Mouse (Mus musculus) liver, embryonic 15.5 days (tissue): ENCODE measurements around the gene Ccdc117. TPM values are rescaled to one million over a fixed set of nuclear protein-coding genes. Genes with fewer than 3 reads are reported as not detected.

Source experiments
- ATAC-seq: fragments of 200-750 bp; cut with Nextera tagmentation; 2 replicates; pipeline ENCODE4 v1.8.0; 2017; ENCODE audit warnings: moderate number of reproducible peaks, mild to moderate bottlenecking, moderate library complexity; ENCODE audit not compliant: insufficient read depth
- H3K27ac ChIP-seq: fragments of 300-500 bp; sonication (generic); replicated peaks from 2 replicates; pipeline ENCODE4 v1.5.1; 2015; ENCODE audit warnings: mild to moderate bottlenecking, inconsistent platforms
- H3K27me3 ChIP-seq: fragments of 300-500 bp; sonication (generic); 2 replicates; pipeline ENCODE4 v1.6.1; 2015; ENCODE audit warnings: mild to moderate bottlenecking, inconsistent platforms
- H3K36me3 ChIP-seq: fragments of 300-500 bp; sonication (generic); replicated peaks from 2 replicates; pipeline ENCODE4 v1.6.1; 2015; ENCODE audit warnings: moderate library complexity, mild to moderate bottlenecking, inconsistent platforms
- H3K4me1 ChIP-seq: fragments of 300-500 bp; sonication (generic); replicated peaks from 2 replicates; pipeline ENCODE4 v1.6.1; 2015; ENCODE audit warnings: inconsistent platforms
- H3K4me2 ChIP-seq: fragments of 300-500 bp; sonication (generic); 2 replicates; pipeline ENCODE4 v1.6.1; 2015; ENCODE audit warnings: moderate library complexity, mild to moderate bottlenecking, inconsistent platforms
- H3K4me3 ChIP-seq: fragments of 300-500 bp; sonication (generic); replicated peaks from 2 replicates; pipeline ENCODE4 v1.5.1; 2015; ENCODE audit warnings: mild to moderate bottlenecking, inconsistent platforms
- H3K9ac ChIP-seq: fragments of 300-500 bp; sonication (generic); 2 replicates; pipeline ENCODE4 v1.6.1; 2015; ENCODE audit warnings: moderate library complexity, mild to moderate bottlenecking, inconsistent platforms
- H3K9me3 ChIP-seq: fragments of 300-500 bp; sonication (generic); replicated peaks from 2 replicates; pipeline ENCODE4 v1.6.1; 2016; ENCODE audit warnings: inconsistent platforms
- WGBS: fragments of 180-500 bp; shearing (Covaris S2); methylation state at CpG from one replicate; pipeline ENCODE4 v1.1.7; 2015; ENCODE audit warnings: mixed read lengths; ENCODE audit not compliant: insufficient replicate concordance; 5-methylcytosine and 5-hydroxymethylcytosine counted together
- polyA plus RNA-seq: library from polyadenylated mRNA; unstranded; fragments of >200 nt; fragmentation: Nextera tagmentation; extraction: Ambion mirVana; gene quantifications from 2 replicates; pipeline ENCODE4 v1.2.1, GENCODE M21; 2015

The Ccdc117 gene
- polyA plus RNA-seq, 1 experiment from 2014 or later: 8.1 TPM

DNA sequence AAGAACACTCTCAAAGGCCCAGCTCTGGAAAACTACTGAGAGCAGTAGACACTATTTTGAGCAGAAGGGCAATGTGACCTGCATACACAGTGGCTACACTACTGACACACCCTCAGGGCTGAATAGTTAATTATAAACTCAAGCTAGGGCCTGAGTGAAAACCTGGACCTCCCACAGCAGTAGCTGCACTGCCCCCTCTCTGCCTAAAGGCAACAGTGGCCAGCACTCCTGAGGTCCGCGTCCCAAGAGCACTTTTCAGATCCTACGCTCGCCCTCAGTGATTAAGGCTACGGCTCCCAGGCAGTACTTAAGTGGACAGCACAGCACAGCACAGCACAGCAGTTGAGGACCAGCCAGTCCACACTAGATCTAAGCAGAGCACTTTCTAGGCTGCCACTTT is 8.9 kb downstream of the Ccdc117 start:
- H3K4me1 ChIP-seq: peaks cover 11% of the 10 kb centered on the region
- no peak overlapping the region for H3K4me3 ChIP-seq
- H3K9me3 ChIP-seq: no peaks in the 10 kb centered on the region
- WGBS: 85% methylated on average over 5 of the region's 5 CpGs
- peaks cover 81% of the 10 kb centered on the region for H3K36me3 ChIP-seq
- no peak overlapping the region for H3K9ac ChIP-seq
- no peak overlapping the region for H3K4me2 ChIP-seq
- H3K27ac ChIP-seq: no peak overlapping the region
- ATAC-seq: peak; percentile 37; the same call in 1 of the 2 replicates
- H3K27me3 ChIP-seq: no peaks in the 10 kb centered on the region

DNA sequence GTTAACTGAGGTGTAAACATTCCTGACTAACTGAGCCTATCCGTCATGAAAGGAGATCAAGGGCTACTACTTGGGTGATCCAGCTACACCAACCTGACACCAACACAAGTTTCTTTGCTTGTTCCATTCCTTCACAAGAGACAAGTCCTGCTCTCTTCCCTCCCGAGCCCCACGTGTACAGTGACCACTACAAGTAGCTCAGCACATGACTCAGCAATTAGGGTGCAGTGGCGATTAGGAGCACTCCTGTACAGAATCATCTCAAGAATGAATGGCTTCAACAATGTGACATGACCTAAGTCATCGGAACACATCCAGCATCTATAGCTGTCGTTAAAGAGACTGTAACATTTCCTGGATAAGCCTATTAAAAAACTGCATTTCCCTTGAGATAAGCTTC is 11.3 kb downstream of the Ccdc117 start:
- Histone ChIP-seq H3K9me3 (no peaks in the 10 kb centered on the region), H3K4me3 (no peak overlapping the region), H3K9ac (no peak overlapping the region), H3K36me3 (peaks cover 94% of the 10 kb centered on the region), H3K27ac (no peak overlapping the region), H3K27me3 (no peaks in the 10 kb centered on the region), H3K4me2 (no peak overlapping the region), H3K4me1 (peaks cover 9% of the 10 kb centered on the region; the same call in 1 of the 2 replicates)
- ATAC-seq: no peak
- 54% methylated on average over 6 of the region's 6 CpGs for WGBS

DNA sequence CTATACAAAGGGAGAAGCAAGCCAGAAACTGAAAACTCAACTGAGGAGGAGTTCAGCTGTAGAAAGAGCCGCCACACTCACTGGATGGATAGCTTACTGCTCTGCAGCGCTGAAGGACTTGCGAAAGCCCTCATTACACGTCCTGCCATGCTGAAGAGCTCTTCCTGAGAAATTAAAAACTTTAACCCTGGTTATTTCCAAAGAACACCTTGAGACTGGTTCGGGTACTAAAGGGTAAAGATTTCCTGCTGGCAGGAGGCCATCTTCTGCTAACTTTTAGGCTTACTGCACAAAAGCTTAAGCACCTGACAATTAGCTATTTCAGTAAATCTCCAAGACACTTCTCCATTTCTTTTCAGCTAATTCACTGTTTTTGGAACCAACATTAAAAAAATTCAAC is 11.8 kb downstream of the Ccdc117 start:
- no peak for ATAC-seq
- H3K27me3 ChIP-seq: no peaks in the 10 kb centered on the region
- WGBS: 76% methylated on average over 5 of the region's 5 CpGs
- no peak overlapping the region for H3K9ac ChIP-seq
- H3K9me3 ChIP-seq: no peaks in the 10 kb centered on the region
- peaks cover 98% of the 10 kb centered on the region for H3K36me3 ChIP-seq
- H3K4me1 ChIP-seq: peaks cover 9% of the 10 kb centered on the region; the same call in 1 of the 2 replicates
- H3K27ac ChIP-seq: no peak overlapping the region
- no peak overlapping the region for H3K4me2 ChIP-seq
- H3K4me3 ChIP-seq: no peak overlapping the region

GRCm38 (mm10) chr11:5528841-5529240 is 13.1 kb downstream of the Ccdc117 start:
- no peak overlapping the region for H3K27ac ChIP-seq
- H3K4me1 ChIP-seq: peaks cover 19% of the 10 kb centered on the region
- ATAC-seq: no peak
- no peak overlapping the region for H3K4me2 ChIP-seq
- H3K9ac ChIP-seq: no peak overlapping the region
- no peaks in the 10 kb centered on the region for H3K27me3 ChIP-seq
- H3K9me3 ChIP-seq: no peaks in the 10 kb centered on the region
- 72% methylated on average over 5 of the region's 5 CpGs for WGBS
- H3K4me3 ChIP-seq: no peak overlapping the region
- H3K36me3 ChIP-seq: peaks cover 98% of the 10 kb centered on the region

- Histone ChIP-seq H3K4me1 (peaks cover 28% of the 10 kb centered on the region), H3K9ac (no peak overlapping the region), H3K27ac (no peak overlapping the region), H3K4me3 (no peak overlapping the region), H3K4me2 (no peak overlapping the region), H3K36me3 (peaks cover 98% of the 10 kb centered on the region), H3K27me3 (no peaks in the 10 kb centered on the region), H3K9me3 (no peaks in the 10 kb centered on the region)
- ATAC-seq: no peak
- 70% methylated on average over 5 of the region's 5 CpGs for WGBS
Observed at GRCm38 (mm10) chr11:5527865-5528523, 14.0 kb downstream of the Ccdc117 start.

- no peak overlapping the region for H3K27ac ChIP-seq
- H3K9me3 ChIP-seq: no peaks in the 10 kb centered on the region
- peaks cover 40% of the 10 kb centered on the region for H3K4me1 ChIP-seq
- H3K36me3 ChIP-seq: peaks cover 95% of the 10 kb centered on the region
- 74% methylated on average over 7 of the region's 7 CpGs for WGBS
- ATAC-seq: no peak
- H3K4me2 ChIP-seq: no peak overlapping the region
- no peak overlapping the region for H3K4me3 ChIP-seq
- H3K27me3 ChIP-seq: no peaks in the 10 kb centered on the region
- no peak overlapping the region for H3K9ac ChIP-seq
Observed at GRCm38 (mm10) chr11:5526573-5527439, 15.2 kb downstream of the Ccdc117 start.

GRCm38 (mm10) chr11:5525418-5525817 is 16.6 kb downstream of the Ccdc117 start:
- no peak overlapping the region for H3K9ac ChIP-seq
- no peak overlapping the region for H3K4me3 ChIP-seq
- H3K4me1 ChIP-seq: peaks cover 36% of the 10 kb centered on the region
- ATAC-seq: no peak
- H3K27me3 ChIP-seq: no peaks in the 10 kb centered on the region
- H3K36me3 ChIP-seq: peaks cover 81% of the 10 kb centered on the region
- H3K9me3 ChIP-seq: no peaks in the 10 kb centered on the region
- no peak overlapping the region for H3K27ac ChIP-seq
- H3K4me2 ChIP-seq: no peak overlapping the region
- 74% methylated on average over 4 of the region's 4 CpGs for WGBS

GRCm38 (mm10) chr11:5522798-5523415 is 19.1 kb downstream of the Ccdc117 start:
- Histone ChIP-seq H3K9me3 (no peaks in the 10 kb centered on the region), H3K36me3 (peaks cover 58% of the 10 kb centered on the region), H3K4me3 (peak overlapping the region; percentile 84), H3K4me2 (peak overlapping the region; percentile 87), H3K27ac (0 out of 2 replicates have a peak overlapping the region, but pooled peaks have one; percentile 91), H3K4me1 (peaks cover 44% of the 10 kb centered on the region), H3K27me3 (no peaks in the 10 kb centered on the region), H3K9ac (0 out of 2 replicates have a peak overlapping the region, but pooled peaks have one; percentile 94)
- ATAC-seq: no peak
- 81% methylated on average over 11 of the region's 11 CpGs for WGBS

DNA sequence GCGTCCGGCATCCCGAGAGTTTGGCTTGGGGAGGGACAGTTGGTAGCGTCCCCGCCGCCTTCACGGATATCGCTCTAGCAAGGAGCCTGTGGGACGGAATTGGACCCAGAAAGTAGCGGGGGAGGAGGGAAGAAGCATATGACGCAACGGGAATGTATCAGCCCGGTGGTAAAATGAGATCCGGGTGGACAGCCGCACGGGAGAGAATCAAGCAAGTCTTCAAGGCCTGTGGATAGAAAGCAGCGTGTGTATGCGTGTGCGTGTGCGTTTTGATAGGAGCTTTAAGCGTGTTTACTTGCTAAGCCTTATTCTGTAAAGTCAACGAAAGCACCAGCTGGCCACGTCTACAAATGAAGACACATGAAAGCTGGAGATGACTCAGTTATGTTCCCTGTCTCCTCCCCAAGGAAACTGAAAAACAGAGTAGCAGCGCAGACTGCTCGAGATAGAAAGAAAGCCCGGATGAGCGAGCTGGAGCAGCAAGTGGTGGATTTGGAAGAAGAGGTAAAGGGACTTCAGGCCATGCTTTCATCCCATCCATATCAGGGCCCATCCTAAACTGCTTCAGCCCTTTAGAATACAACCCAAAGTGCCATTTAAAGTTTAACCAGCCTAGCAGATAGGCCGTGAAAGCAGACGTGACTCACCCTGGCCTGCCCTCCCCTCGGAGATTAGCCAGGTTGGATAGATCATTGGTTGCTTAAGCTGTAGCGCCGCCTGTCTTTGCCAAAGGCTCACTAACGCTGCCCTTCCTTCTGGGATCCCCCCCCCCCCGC is 20.3 kb downstream of the Ccdc117 start:
- no peaks in the 10 kb centered on the region for H3K9me3 ChIP-seq
- 0 out of 2 replicates have a peak, but pooled peaks cover 3% of the 10 kb centered on the region for H3K27me3 ChIP-seq
- peak; percentile 53 for ATAC-seq
- peak overlapping the region; percentile 91 for H3K27ac ChIP-seq
- peaks cover 44% of the 10 kb centered on the region for H3K4me1 ChIP-seq
- H3K9ac ChIP-seq: peak overlapping the region; percentile 94
- WGBS: under 1% methylated on average over 34 of the region's 34 CpGs
- H3K36me3 ChIP-seq: peaks cover 46% of the 10 kb centered on the region
- H3K4me3 ChIP-seq: peak overlapping the region; percentile 84
- peak overlapping the region; percentile 87 for H3K4me2 ChIP-seq

GRCm38 (mm10) chr11:5521266-5521515 is 20.8 kb downstream of the Ccdc117 start:
- no peaks in the 10 kb centered on the region for H3K9me3 ChIP-seq
- WGBS: under 1% methylated on average over 13 of the region's 13 CpGs
- H3K9ac ChIP-seq: peak overlapping the region; percentile 94
- 0 out of 2 replicates have a peak, but pooled peaks cover 4% of the 10 kb centered on the region for H3K27me3 ChIP-seq
- H3K4me1 ChIP-seq: peaks cover 44% of the 10 kb centered on the region
- H3K27ac ChIP-seq: peak overlapping the region; percentile 91
- H3K4me2 ChIP-seq: peak overlapping the region; percentile 87
- H3K36me3 ChIP-seq: peaks cover 41% of the 10 kb centered on the region
- H3K4me3 ChIP-seq: peak overlapping the region; percentile 84
- ATAC-seq: peak; percentile 32
